Mouse (Mus musculus) heart, embryonic 15.5 days (tissue): ENCODE data around the gene Nrbp1. TPM values are rescaled to one million over a fixed set of nuclear protein-coding genes. Genes with fewer than 3 reads are reported as not detected.

Source experiments
- ATAC-seq: fragments of 200-750 bp; cut with Nextera tagmentation; replicated peaks from 2 replicates; pipeline ENCODE4 v1.8.0; 2017; ENCODE audit warnings: low read depth, moderate TSS enrichment; ENCODE audit not compliant: insufficient number of reproducible peaks, insufficient read depth, low FRiP score
- H3K27ac ChIP-seq: fragments of 300-500 bp; sonication (generic); 2 replicates; pipeline ENCODE4 v1.5.1; 2015; ENCODE audit warnings: mild to moderate bottlenecking, inconsistent platforms
- H3K27me3 ChIP-seq: fragments of 300-500 bp; sonication (generic); 2 replicates; pipeline ENCODE4 v1.6.1; 2015; ENCODE audit warnings: inconsistent platforms
- H3K36me3 ChIP-seq: fragments of 300-500 bp; sonication (generic); 2 replicates; pipeline ENCODE4 v1.6.1; 2015; ENCODE audit warnings: mild to moderate bottlenecking, inconsistent platforms
- H3K4me1 ChIP-seq: fragments of 300-500 bp; sonication (generic); replicated peaks from 2 replicates; pipeline ENCODE4 v1.6.1; 2015; ENCODE audit warnings: inconsistent platforms
- H3K4me2 ChIP-seq: fragments of 300-500 bp; sonication (generic); 2 replicates; pipeline ENCODE4 v1.6.1; 2015; ENCODE audit warnings: inconsistent platforms, mild to moderate bottlenecking, moderate library complexity
- H3K4me3 ChIP-seq: fragments of 300-500 bp; sonication (generic); 2 replicates; pipeline ENCODE4 v1.5.1; 2015; ENCODE audit warnings: mild to moderate bottlenecking, inconsistent platforms
- H3K9ac ChIP-seq: fragments of 300-500 bp; sonication (generic); 2 replicates; pipeline ENCODE4 v1.6.1; 2015; ENCODE audit warnings: mild to moderate bottlenecking, inconsistent platforms
- H3K9me3 ChIP-seq: fragments of 300-500 bp; sonication (generic); replicated peaks from 2 replicates; pipeline ENCODE4 v1.6.1; 2016; ENCODE audit warnings: inconsistent platforms
- WGBS: fragments of 180-500 bp; shearing (Covaris S2); methylation state at CpG from one replicate; pipeline ENCODE4 v1.1.7; 2015; ENCODE audit warnings: mixed read lengths; 5-methylcytosine and 5-hydroxymethylcytosine counted together
- polyA plus RNA-seq: library from polyadenylated mRNA; unstranded; fragments of >200 nt; fragmentation: Nextera tagmentation; extraction: Ambion mirVana; gene quantifications from 2 replicates; pipeline ENCODE4 v1.2.1, GENCODE M21; 2015

Gene Nrbp1
- polyA plus RNA-seq, 1 experiment from 2014 or later, result 109 TPM

GRCm38 (mm10) chr5:31298486-31298885, 57.8 kb downstream of the Nrbp1 start:
- no peaks in the 10 kb centered on the region for H3K36me3 ChIP-seq
- no peaks in the 10 kb centered on the region for H3K9me3 ChIP-seq
- H3K27ac ChIP-seq, result no peak overlapping the region
- no peak overlapping the region for H3K4me2 ChIP-seq
- peaks cover 21% of the 10 kb centered on the region for H3K4me1 ChIP-seq
- H3K4me3 ChIP-seq, result no peak overlapping the region
- H3K27me3 ChIP-seq, result no peaks in the 10 kb centered on the region
- 47% methylated on average over 2 of the region's 2 CpGs for WGBS
- no peak overlapping the region for H3K9ac ChIP-seq
- ATAC-seq, result no peak

Other genes with a start within 250 kb of the Nrbp1 start
- gene Atraid, start 192.6 kb upstream of the Nrbp1 start, polyA plus RNA-seq, result 116 and 118 TPM in 2 replicates
- gene Slc5a6, start 191.9 kb upstream of the Nrbp1 start, polyA plus RNA-seq, result 5.8 and 9.3 TPM in 2 replicates
- 11.0 and 19.0 TPM in 2 replicates for gene Cad, start 186.1 kb upstream of the Nrbp1 start, polyA plus RNA-seq
- gene Dnajc5g, start 134.6 kb upstream of the Nrbp1 start, polyA plus RNA-seq, result not detected in 2 replicates
- gene Slc30a3, start 132.6 kb upstream of the Nrbp1 start, polyA plus RNA-seq, result 0.25 and 0.36 TPM in 2 replicates
- 8.0 and 9.9 TPM in 2 replicates for gene Trim54, start 124.2 kb upstream of the Nrbp1 start, polyA plus RNA-seq
- not detected in 2 replicates for gene Ucn, start 102.0 kb upstream of the Nrbp1 start, polyA plus RNA-seq
- gene Mpv17, start 86.6 kb upstream of the Nrbp1 start, polyA plus RNA-seq, result 77.0 and 83.6 TPM in 2 replicates
- gene Gm29609, start 61.0 kb upstream of the Nrbp1 start, polyA plus RNA-seq, result 0.63 and 2.1 TPM in 2 replicates
- 37.2 and 44.8 TPM in 2 replicates for gene Gtf3c2, start 60.7 kb upstream of the Nrbp1 start, polyA plus RNA-seq
- 107 and 117 TPM in 2 replicates for gene Snx17, start 47.6 kb upstream of the Nrbp1 start, polyA plus RNA-seq
- 51.8 and 64.7 TPM in 2 replicates for gene Eif2b4, start 47.4 kb upstream of the Nrbp1 start, polyA plus RNA-seq
- 5.4 and 8.0 TPM in 2 replicates for gene Zfp513, start 38.6 kb upstream of the Nrbp1 start, polyA plus RNA-seq
- 81.4 and 103 TPM in 2 replicates for gene Ppm1g, start 20.2 kb upstream of the Nrbp1 start, polyA plus RNA-seq
- gene Gm9970, start 368 bp downstream of the Nrbp1 start, polyA plus RNA-seq, result 0.25 and 0.28 TPM in 2 replicates
- 3.0 and 7.0 TPM in 2 replicates for gene Krtcap3, start 10.8 kb downstream of the Nrbp1 start, polyA plus RNA-seq
- 22.3 and 22.7 TPM in 2 replicates for gene Ift172, start 50.3 kb downstream of the Nrbp1 start, polyA plus RNA-seq
- 16.4 and 24.1 TPM in 2 replicates for gene Fndc4, start 55.2 kb downstream of the Nrbp1 start, polyA plus RNA-seq
- gene Gckr, start 56.6 kb downstream of the Nrbp1 start, polyA plus RNA-seq, result 0.09 and 0.30 TPM in 2 replicates
- gene Zfp512, start 211.6 kb downstream of the Nrbp1 start, polyA plus RNA-seq, result 33.1 and 41.8 TPM in 2 replicates
- not detected in 2 replicates for gene 4930548H24Rik, start 244.9 kb downstream of the Nrbp1 start, polyA plus RNA-seq